Mouse (Mus musculus): ENCODE data around the gene Fat4.
A peak's percentile ranks its signal among the peaks of the same experiment; 100 is the strongest.

The Fat4 gene

GRCm38 (mm10) chr3:38986379-38986778 lies 99.6 kb downstream of the Fat4 start:
- no peak for DNase-seq

GRCm38 (mm10) chr3:38989181-38989580 lies 102.4 kb downstream of the Fat4 start:
- no peak for DNase-seq

DNA sequence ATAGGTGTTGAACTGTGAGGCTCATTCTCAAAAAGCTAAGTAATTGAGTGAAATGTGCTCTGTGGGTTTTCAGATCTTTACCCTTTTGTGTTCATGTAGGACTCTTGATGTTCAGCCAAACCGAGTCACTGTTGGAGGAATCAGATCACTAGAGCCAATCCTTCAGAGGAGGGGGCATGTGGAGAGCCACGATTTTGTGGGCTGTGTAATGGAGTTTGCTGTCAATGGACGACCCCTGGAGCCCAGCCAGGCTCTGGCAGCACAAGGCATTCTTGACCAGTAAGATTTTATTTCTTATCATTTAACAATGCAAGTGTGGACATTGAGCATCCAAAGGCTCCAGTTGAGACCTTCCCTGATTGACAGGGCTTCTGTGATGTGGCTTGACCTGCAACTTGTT lies 113.3 kb downstream of the Fat4 start:
- no peak for DNase-seq

GRCm38 (mm10) chr3:39010544-39010943 lies 123.8 kb downstream of the Fat4 start:
- peak; percentile 50 for DNase-seq

- DNase-seq, result peak; percentile 25
These were observed 130.9 kb downstream of the Fat4 start for GRCm38 (mm10) chr3:39017633-39018032.

GRCm38 (mm10) chr3:39036113-39036512 lies 149.4 kb downstream of the Fat4 start:
- DNase-seq, result no peak

DNA sequence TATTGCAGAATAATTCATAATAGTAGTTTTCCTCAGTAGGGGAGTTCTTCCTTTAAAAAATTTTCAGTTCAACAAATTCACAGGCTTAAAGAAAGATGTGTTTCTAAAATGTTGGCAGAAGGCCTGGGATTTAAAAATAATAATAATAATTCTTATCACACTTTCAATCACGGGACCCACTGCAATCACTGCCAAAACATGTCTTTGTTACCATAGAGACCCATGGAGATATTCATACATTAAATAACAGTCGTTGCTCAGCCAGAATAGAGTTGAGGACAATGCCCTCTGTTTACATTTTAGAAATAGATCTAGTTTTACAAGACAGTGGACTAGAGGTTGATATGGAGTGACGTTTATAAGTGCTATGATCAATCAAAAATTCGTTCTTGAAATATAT lies 159.7 kb downstream of the Fat4 start:
- no peak for DNase-seq

DNA sequence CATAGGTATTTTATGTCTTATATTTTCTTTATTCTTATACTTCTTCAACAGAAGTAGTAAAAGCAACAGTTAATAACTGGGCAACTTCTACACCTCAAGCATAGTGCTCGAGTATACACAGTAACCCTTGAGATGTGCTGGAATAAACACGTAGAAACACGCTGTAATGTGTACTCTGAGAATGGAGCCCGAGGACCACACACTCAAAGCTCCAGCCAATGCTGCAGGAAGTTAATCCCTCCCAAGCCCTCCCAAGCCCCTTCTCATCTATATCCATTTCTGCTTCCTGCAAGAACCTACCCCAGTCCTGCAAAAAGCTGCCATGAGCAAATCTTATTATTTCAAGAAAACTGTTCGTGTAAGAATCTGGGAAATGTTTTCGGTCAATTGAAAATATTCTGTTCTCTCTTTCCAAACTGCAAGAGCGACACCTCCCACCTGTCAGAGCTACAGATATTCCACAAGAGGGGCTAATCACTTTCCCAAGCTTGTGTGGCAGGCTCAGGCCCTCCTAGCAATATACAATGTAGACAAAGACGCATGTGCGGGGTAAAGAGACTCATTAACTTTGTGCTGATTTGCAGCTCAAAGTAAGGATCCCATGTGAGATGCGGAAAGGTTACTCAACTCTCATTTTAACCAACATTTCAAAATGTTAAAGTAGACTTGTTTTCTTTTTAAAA lies 161.0 kb downstream of the Fat4 start:
- DNase-seq, result no peak

DNA sequence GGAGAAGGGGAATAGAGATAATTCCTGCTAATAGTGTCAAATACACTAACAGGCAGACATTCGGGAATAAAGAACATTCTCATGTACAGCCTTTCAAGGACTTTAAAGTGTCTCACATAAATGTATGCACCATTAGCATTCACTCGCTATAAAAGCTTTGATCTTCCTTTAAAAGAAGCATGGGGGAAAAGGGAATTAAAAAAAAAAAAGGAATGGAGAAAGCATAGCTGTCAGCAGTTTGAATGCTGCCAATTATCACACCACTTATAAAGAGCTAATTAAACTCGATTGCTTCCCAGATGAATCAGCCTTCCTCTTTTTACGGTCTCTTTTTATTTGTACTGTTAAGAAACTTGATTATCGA lies 161.5 kb downstream of the Fat4 start:
- DNase-seq, result no peak

DNA sequence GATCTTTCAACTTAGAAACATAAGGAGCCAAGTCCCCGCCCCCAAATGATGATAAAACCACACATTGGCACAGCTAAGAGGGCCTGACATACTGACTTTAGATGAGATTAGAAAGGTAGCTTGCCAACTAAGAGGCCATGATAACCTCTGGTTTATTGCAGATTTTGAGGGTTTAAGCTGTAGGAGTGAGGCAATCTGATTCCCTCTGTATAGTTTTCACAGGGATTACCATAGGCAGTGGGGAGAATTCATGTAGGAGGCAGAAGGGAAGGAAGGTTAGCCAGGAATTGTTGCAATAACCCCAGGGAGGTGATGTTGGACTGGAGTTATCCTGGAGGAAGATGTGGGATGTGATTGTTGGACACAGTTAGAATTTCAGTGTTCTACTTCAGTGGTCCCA lies 163.4 kb downstream of the Fat4 start:
- no peak for DNase-seq

DNA sequence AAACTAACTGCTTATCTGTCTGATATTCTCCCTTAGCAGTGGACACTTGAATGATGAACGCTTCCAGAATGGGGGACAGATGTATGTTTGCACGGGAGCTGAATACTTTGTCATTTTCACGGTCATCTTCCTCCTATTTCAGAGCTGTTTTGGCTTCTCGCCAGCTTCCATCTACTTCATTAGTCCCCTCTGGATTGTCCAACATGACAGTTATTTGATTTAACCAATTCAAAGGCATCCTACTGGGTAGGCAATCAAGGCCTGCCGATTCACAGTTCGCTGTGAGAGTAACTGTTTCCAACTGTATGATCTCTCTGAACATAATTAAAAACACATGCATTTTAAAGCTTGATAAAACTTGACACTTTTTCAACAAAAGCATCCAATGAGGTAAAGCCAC lies 166.3 kb downstream of the Fat4 start:
- DNase-seq, result no peak
